Comparison of ENCODE assay signal across 8 mouse cellular contexts in genomic region chr14:20928308-20928685, GRCm38 (mm10). TPM values are rescaled to one million over a fixed set of nuclear protein-coding genes. Genes with fewer than 3 reads are reported as not detected.
DNase-seq lines count a peak whose midpoint lies in the region; ATAC-seq and TF ChIP-seq lines count a peak whose summit lies in the region.

No protein-coding gene starts in this region.

- H3K27ac ChIP-seq in embryonic facial prominence, embryonic 11.5 days (replicated peaks; ENCODE audit: low read depth, low read length), result no peak overlapping the region
- H3K27ac ChIP-seq in hindbrain, embryonic 13.5 days, result 0 out of 2 replicates have a peak overlapping the region, but pooled peaks have one; percentile 91
- H3K27ac ChIP-seq in midbrain, embryonic 13.5 days, result peak overlapping the region; percentile 51; the same call in 1 of the 2 replicates

- no peaks in the 10 kb centered on the region for H3K27me3 ChIP-seq in embryonic facial prominence, embryonic 11.5 days (ENCODE audit: control insufficient read depth, insufficient read depth, low read length)
- no peaks in the 10 kb centered on the region for H3K27me3 ChIP-seq in hindbrain, embryonic 13.5 days
- H3K27me3 ChIP-seq in midbrain, embryonic 13.5 days, result no peaks in the 10 kb centered on the region

- H3K4me3 ChIP-seq in lung, adult 2 months (replicated peaks; ENCODE audit: extremely low read depth, low read depth, low read length), result peak overlapping the region; percentile 9
- peak overlapping the region; percentile 82 for H3K4me3 ChIP-seq in embryonic facial prominence, embryonic 11.5 days (ENCODE audit: low read depth, low read length)
- H3K4me3 ChIP-seq in hindbrain, embryonic 13.5 days, result peak overlapping the region; percentile 82
- peak overlapping the region; percentile 80; the same call in 1 of the 2 replicates for H3K4me3 ChIP-seq in midbrain, embryonic 13.5 days (replicated peaks)

- H3K4me2 ChIP-seq in embryonic facial prominence, embryonic 11.5 days (ENCODE audit: low read depth, low read length), result no peak overlapping the region
- peak overlapping the region; percentile 65 for H3K4me2 ChIP-seq in hindbrain, embryonic 13.5 days
- H3K4me2 ChIP-seq in midbrain, embryonic 13.5 days (replicated peaks), result peak overlapping the region; percentile 72

- TF ChIP-seq POLR2A in lung, adult 2 months (IDR thresholded peaks at IDR 0.05; ENCODE audit: borderline replicate concordance, extremely low read depth, low read depth, low read length), result no peak

- DNase-seq in lung, adult 2 months, result no peak
- no peak for DNase-seq in lung, adult 18-20 months
- DNase-seq in embryonic facial prominence, embryonic 11.5 days (ENCODE audit: low spot score), result no peak
- DNase-seq in gastrocnemius, postnatal 25 days, result no peak
- no peak for DNase-seq in layer of hippocampus, postnatal 10 days (ENCODE audit: low spot score in 2 of 2)
- DNase-seq in adipocyte (ENCODE audit: low spot score), result no peak

- TF ChIP-seq CTCF in lung, adult 2 months (IDR thresholded peaks at IDR 0.05; ENCODE audit: insufficient read depth, low read length), result no peak

- WGBS in lung, adult 2 months, result 30% methylated on average over 4 of the region's 4 CpGs
- WGBS in embryonic facial prominence, embryonic 11.5 days, result 20% methylated on average over 4 of the region's 4 CpGs
- WGBS in hindbrain, embryonic 13.5 days, result 18% methylated on average over 4 of the region's 4 CpGs
- 11% methylated on average over 4 of the region's 4 CpGs for WGBS in midbrain, embryonic 13.5 days

- peaks cover 9% of the 10 kb centered on the region; the same call in 1 of the 2 replicates for H3K4me1 ChIP-seq in lung, adult 2 months (ENCODE audit: control insufficient read depth, insufficient read depth, low read length)
- no peaks in the 10 kb centered on the region for H3K4me1 ChIP-seq in embryonic facial prominence, embryonic 11.5 days (ENCODE audit: control insufficient read depth, insufficient read depth, low read length)
- peaks cover 21% of the 10 kb centered on the region for H3K4me1 ChIP-seq in hindbrain, embryonic 13.5 days (replicated peaks)
- peaks cover 18% of the 10 kb centered on the region for H3K4me1 ChIP-seq in midbrain, embryonic 13.5 days (replicated peaks)

- ATAC-seq in embryonic facial prominence, embryonic 11.5 days (replicated peaks; ENCODE audit: insufficient number of reproducible peaks, low FRiP score, low TSS enrichment, low read depth), result no peak
- no peak for ATAC-seq in hindbrain, embryonic 13.5 days (ENCODE audit: low FRiP score)
- no peak for ATAC-seq in midbrain, embryonic 13.5 days

- no peaks in the 10 kb centered on the region for H3K36me3 ChIP-seq in embryonic facial prominence, embryonic 11.5 days (replicated peaks; ENCODE audit: control insufficient read depth, insufficient read depth, low read depth, low read length)
- no peaks in the 10 kb centered on the region for H3K36me3 ChIP-seq in hindbrain, embryonic 13.5 days
- no peaks in the 10 kb centered on the region for H3K36me3 ChIP-seq in midbrain, embryonic 13.5 days

- H3K9ac ChIP-seq in embryonic facial prominence, embryonic 11.5 days (replicated peaks; ENCODE audit: low read length), result no peak overlapping the region
- H3K9ac ChIP-seq in hindbrain, embryonic 13.5 days, result peak overlapping the region; percentile 84; the same call in 1 of the 2 replicates
- no peak overlapping the region for H3K9ac ChIP-seq in midbrain, embryonic 13.5 days (replicated peaks)

- no peaks in the 10 kb centered on the region for H3K9me3 ChIP-seq in embryonic facial prominence, embryonic 11.5 days (replicated peaks; ENCODE audit: control insufficient read depth, low read length)
- H3K9me3 ChIP-seq in hindbrain, embryonic 13.5 days, result no peaks in the 10 kb centered on the region
- H3K9me3 ChIP-seq in midbrain, embryonic 13.5 days, result no peaks in the 10 kb centered on the region

RNA-seq across cellular contexts. Expression of gene Vcl, which starts 0.9 kb away (rescaled TPM):
- polyA plus RNA-seq in lung, adult 2 months (2012; rRNA removed), result 96.8 and 144 TPM in 2 replicates
- polyA plus RNA-seq in embryonic facial prominence, embryonic 11.5 days (2014; fragmentation: Nextera tagmentation; extraction: Ambion mirVana), result 40.4 and 43.8 TPM in 2 replicates
- polyA plus RNA-seq in hindbrain, embryonic 13.5 days (2015; fragmentation: Nextera tagmentation; extraction: Ambion mirVana), result 15.4 and 17.0 TPM in 2 replicates
- 9.7 and 11.2 TPM in 2 replicates for polyA plus RNA-seq in midbrain, embryonic 13.5 days (2015; fragmentation: Nextera tagmentation; extraction: Ambion mirVana)
- total RNA-seq in gastrocnemius, postnatal 25 days (2021), result 10 to 100 TPM; 78.4 to 94.0 TPM
- 10 to 100 TPM; 34.4 to 40.2 TPM for total RNA-seq in layer of hippocampus, postnatal 10 days (2021)

Comparison
In these comparisons a context has a peak if more than half of its experiments do, and no peak if none do; other contexts are left out.
1. H3K4me3 ChIP-seq: peak in every context shown above with its lines; median percentile 82 in embryonic facial prominence, embryonic 11.5 days; 82 in hindbrain, embryonic 13.5 days; 80 in midbrain, embryonic 13.5 days; 9 in lung, adult 2 months.